Mouse (Mus musculus) liver, postnatal 0 days (tissue): ENCODE data around the gene Gm32717. TPM values are rescaled to one million over a fixed set of nuclear protein-coding genes. Genes with fewer than 3 reads are reported as not detected.
"Not testable (repeated sequence)": the region's sequence is repeated elsewhere in the genome, so short reads cannot be mapped to it uniquely, and the experiment has no call there.

Experiments used
- ATAC-seq: fragments of 200-750 bp; cut with Nextera tagmentation; 2 replicates; pipeline ENCODE4 v1.8.0; 2017; ENCODE audit warnings: mild to moderate bottlenecking, moderate library complexity
- DNase-seq: peaks from one replicate; pipeline ENCODE4 v3.0.0-alpha.2; 2016
- H3K27ac ChIP-seq: fragments of 300-500 bp; sonication (generic); 2 replicates; pipeline ENCODE4 v1.5.1; 2014; ENCODE audit warnings: antibody characterized with exemption, moderate library complexity, mild to moderate bottlenecking, low read depth
- H3K27me3 ChIP-seq: fragments of 300-500 bp; sonication (generic); 2 replicates; pipeline ENCODE4 v1.6.1; 2014; ENCODE audit warnings: low read length, control low read depth, mixed read lengths; ENCODE audit not compliant: insufficient read depth
- H3K36me3 ChIP-seq: fragments of 300-500 bp; sonication (generic); replicated peaks from 2 replicates; pipeline ENCODE4 v1.6.1; 2014; ENCODE audit warnings: mild to moderate bottlenecking, control low read depth, low read length, moderate library complexity, mixed read lengths; ENCODE audit not compliant: insufficient read depth
- H3K4me1 ChIP-seq: fragments of 300-500 bp; sonication (generic); 2 replicates; pipeline ENCODE4 v1.6.1; 2014; ENCODE audit warnings: antibody characterized with exemption, mild to moderate bottlenecking, control low read depth; ENCODE audit not compliant: insufficient read depth
- H3K4me2 ChIP-seq: fragments of 300-500 bp; sonication (generic); 2 replicates; pipeline ENCODE4 v1.6.1; 2014; ENCODE audit warnings: low read depth, mild to moderate bottlenecking, low read length, moderate library complexity, mixed read lengths
- H3K4me3 ChIP-seq: fragments of 300-500 bp; sonication (generic); 2 replicates; pipeline ENCODE4 v1.5.1; 2014; ENCODE audit warnings: low read depth, low read length
- H3K9ac ChIP-seq: fragments of 300-500 bp; sonication (generic); replicated peaks from 2 replicates; pipeline ENCODE4 v1.6.1; 2014; ENCODE audit warnings: mild to moderate bottlenecking, moderate library complexity
- H3K9me3 ChIP-seq: fragments of 300-500 bp; sonication (generic); 2 replicates; pipeline ENCODE4 v1.6.1; 2016; ENCODE audit warnings: mild to moderate bottlenecking, control low read depth, low read length, mixed read lengths
- WGBS: fragments of 180-500 bp; shearing (Covaris S2); extraction: QIAGEN DNeasy Blood & Tissue Kit; methylation state at CpG from one replicate; pipeline ENCODE4 v1.1.7; 2014; ENCODE audit not compliant: insufficient replicate concordance; 5-methylcytosine and 5-hydroxymethylcytosine counted together
- polyA plus RNA-seq: library from polyadenylated mRNA; unstranded; fragments of >200 nt; fragmentation: Nextera tagmentation; extraction: Ambion mirVana; gene quantifications from 2 replicates; pipeline ENCODE4 v1.2.1, GENCODE M21; 2015

The Gm32717 gene
- not detected in 2 replicates for polyA plus RNA-seq

DNA sequence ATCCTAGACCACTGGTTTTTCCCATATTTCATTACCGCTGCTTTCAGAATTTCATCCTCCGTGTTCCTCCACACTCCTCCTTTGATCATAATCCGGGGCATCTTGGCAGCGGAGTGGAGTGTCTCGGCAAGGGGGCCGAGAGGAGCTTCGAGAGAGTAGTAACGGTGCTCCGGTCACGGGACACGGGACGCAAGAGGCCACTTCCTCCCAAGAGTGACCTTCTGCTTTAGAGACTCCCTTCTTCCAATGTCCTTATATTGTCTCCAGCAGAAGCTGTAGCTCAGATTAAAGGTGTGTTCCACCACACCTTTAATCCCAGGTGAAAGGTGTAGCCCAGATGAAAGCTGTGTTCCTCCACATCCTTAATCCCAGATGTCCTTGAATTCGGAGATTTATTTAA is at the start of gene Gm32717:
Gene Gm32717 (minus strand): TSS at position 101 of the 400 bp plus-strand sequence.
- not testable (repeated sequence) for H3K4me3 ChIP-seq, H3K9ac ChIP-seq, DNase-seq, H3K4me1 ChIP-seq, H3K9me3 ChIP-seq, H3K27ac ChIP-seq, ATAC-seq, H3K36me3 ChIP-seq, H3K27me3 ChIP-seq, H3K4me2 ChIP-seq
- WGBS = no CpG with 5 or more reads among the region's 13 CpGs

DNA sequence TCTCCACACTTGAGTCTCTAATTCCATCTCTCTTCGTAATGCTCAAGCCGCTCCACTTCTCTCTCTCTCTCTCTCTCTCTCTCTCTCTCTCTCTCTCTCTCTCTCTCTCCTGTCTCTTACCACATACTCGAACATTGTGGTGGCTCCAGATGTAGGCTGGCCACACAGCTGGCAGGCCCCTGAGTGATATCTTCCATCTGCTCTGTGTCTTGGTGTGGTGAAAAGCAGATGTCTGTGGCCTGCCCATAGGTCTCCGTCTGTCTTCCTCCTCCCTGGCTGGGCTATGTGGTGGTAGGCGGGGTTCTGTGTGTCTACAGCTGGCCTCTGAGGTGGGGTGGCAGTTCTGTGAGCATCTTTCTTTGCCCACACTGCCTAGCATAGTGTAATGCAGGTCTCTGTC is 42.4 kb upstream of the Gm32717 start:
- H3K9me3 ChIP-seq, H3K27ac ChIP-seq, DNase-seq, H3K4me2 ChIP-seq, H3K9ac ChIP-seq, H3K27me3 ChIP-seq, H3K4me1 ChIP-seq, H3K36me3 ChIP-seq, ATAC-seq, H3K4me3 ChIP-seq: not testable (repeated sequence)
- 75% methylated on average over 1 of the region's 5 CpGs for WGBS

- ATAC-seq, H3K4me2 ChIP-seq: not testable (repeated sequence)
- 58% methylated on average over 6 of the region's 7 CpGs for WGBS
Observed at GRCm38 (mm10) chr10:118282565-118282964, 42.0 kb upstream of the Gm32717 start.

DNA sequence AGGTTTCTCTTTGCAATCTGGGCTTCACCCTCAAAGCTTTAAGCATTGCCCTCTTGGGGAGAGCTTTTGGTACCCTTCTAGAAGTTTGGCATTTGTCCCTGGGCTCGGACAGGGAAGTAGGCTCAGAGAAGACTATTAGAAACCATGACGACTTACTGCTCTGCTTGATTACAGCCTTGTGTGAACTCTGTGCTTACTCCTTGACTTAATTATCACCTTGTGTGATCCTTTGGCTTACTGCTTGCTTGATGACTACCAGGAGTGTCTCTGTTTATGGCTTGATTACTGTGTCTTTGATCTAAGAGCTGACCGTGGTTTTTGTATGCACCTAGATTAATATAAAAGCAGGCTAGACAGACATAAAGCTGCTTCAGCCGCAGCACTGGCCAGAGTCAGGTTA is 37.5 kb upstream of the Gm32717 start:
- H3K36me3 ChIP-seq, DNase-seq, H3K27ac ChIP-seq, H3K4me2 ChIP-seq, H3K9ac ChIP-seq, H3K9me3 ChIP-seq, H3K4me3 ChIP-seq, H3K4me1 ChIP-seq, H3K27me3 ChIP-seq, ATAC-seq: not testable (repeated sequence)
- WGBS = no CpG with 5 or more reads among the region's 4 CpGs

More at GRCm38 (mm10) chr10:118282565-118282964, 42.0 kb upstream of the Gm32717 start:
- H3K9me3 ChIP-seq, H3K27me3 ChIP-seq, H3K4me1 ChIP-seq, H3K9ac ChIP-seq, H3K27ac ChIP-seq, H3K4me3 ChIP-seq, DNase-seq, H3K36me3 ChIP-seq: not testable (repeated sequence)

DNA sequence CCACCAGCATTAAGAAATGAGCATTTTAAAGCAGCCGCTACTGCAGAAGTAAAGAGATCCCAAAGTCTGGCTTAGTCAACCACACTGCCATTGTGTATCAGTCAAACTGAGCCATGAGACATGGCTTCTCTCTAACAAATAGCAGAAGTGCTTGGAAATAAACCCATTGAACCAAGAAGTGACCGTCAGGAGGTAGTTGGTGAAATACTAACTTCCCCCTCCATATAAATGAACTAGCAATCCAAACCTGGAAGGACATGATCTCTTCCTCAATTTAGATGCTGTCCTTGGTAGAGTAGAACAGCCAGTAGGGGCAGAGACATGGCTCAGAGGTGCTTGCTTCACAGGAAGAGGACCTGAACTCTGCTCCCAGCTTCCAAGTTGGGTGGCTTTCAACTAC is 30.8 kb upstream of the Gm32717 start:
- ATAC-seq, H3K36me3 ChIP-seq, DNase-seq, H3K4me1 ChIP-seq, H3K4me2 ChIP-seq, H3K9ac ChIP-seq, H3K4me3 ChIP-seq, H3K27ac ChIP-seq, H3K9me3 ChIP-seq, H3K27me3 ChIP-seq: not testable (repeated sequence)
- WGBS = 67% methylated on average over 1 of the region's 2 CpGs

GRCm38 (mm10) chr10:118268812-118269211 is 28.2 kb upstream of the Gm32717 start:
- 20% methylated on average over 1 of the region's 8 CpGs for WGBS
- not testable (repeated sequence) for H3K36me3 ChIP-seq, H3K9me3 ChIP-seq, H3K27me3 ChIP-seq, H3K9ac ChIP-seq, H3K4me2 ChIP-seq, H3K4me1 ChIP-seq, H3K4me3 ChIP-seq, ATAC-seq, DNase-seq, H3K27ac ChIP-seq

DNA sequence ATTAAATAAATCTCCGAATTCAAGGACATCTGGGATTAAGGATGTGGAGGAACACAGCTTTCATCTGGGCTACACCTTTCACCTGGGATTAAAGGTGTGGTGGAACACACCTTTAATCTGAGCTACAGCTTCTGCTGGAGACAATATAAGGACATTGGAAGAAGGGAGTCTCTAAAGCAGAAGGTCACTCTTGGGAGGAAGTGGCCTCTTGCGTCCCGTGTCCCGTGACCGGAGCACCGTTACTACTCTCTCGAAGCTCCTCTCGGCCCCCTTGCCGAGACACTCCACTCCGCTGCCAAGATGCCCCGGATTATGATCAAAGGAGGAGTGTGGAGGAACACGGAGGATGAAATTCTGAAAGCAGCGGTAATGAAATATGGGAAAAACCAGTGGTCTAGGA is 17.8 kb upstream of the Gm32717 start, which contains the start of gene Gm32802:
Gene Gm32802 (plus strand): TSS at position 301 of the 400 bp plus-strand sequence.
- DNase-seq, H3K27ac ChIP-seq, H3K9me3 ChIP-seq, H3K9ac ChIP-seq, ATAC-seq, H3K36me3 ChIP-seq, H3K4me1 ChIP-seq, H3K4me2 ChIP-seq, H3K27me3 ChIP-seq, H3K4me3 ChIP-seq: not testable (repeated sequence)
- no CpG with 5 or more reads among the region's 13 CpGs for whole genome bisulfite sequencing
